Mouse (Mus musculus): ENCODE measurements around the gene Tmed9. TPM values are rescaled to one million over a fixed set of nuclear protein-coding genes. Genes with fewer than 3 reads are reported as not detected.
A peak's percentile ranks its signal among the peaks of the same experiment; 100 is the strongest.

Tmed9 gene
- polyA plus RNA-seq, 1 experiment = 36.5 TPM

DNA sequence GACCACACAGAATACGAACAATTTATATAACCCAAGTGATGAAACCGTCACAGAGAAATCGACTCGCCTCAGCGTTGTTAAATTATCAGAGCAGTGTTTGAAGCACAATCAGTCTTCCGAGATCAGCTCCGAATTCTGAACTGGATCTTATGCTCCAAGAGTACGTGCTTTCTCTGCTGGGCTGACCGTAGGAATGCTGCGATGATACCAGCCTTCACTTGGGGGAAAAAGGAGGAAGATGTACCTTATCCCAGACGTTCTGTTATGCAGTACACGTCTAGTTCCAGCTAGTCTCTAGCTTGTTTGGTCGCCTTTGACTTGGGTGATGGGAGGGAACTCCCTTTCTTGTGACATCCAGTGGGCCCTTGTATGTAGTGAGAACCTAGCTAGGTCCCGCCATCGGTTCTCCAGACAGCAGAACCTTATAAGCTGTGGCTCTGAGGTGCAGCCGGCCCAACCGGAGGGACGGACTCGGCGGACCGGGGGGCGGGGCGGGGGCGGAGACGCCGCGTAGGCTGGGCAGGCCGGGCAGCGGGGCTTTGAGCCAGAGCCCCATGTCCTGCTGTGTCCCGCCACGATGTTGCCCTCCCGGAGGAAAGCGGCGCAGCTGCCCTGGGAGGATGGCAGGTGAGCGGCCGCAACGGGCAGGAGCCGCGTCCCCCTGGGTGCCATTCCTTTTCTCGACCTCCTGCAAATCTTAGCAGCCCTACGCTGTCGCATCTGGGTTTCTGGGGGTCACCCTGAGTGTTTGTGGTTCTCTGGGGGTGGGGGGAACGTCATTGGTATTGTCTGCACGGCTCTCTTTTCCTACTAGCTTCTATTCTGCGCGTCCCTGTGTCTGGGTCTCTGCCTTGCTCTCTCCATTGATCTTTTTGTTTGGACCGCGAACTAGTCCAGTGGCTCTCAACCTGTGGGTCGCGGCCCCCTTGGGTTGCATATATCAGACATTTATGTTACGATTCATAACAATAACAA, 26.3 kb downstream of the Tmed9 start, which contains the start of gene B4galt7:
Gene B4galt7 (plus strand): TSS at position 331 of the 975 bp plus-strand sequence.
- Histone ChIP-seq H3K27ac (ENCODE audit: control insufficient read depth, insufficient read depth, low read depth, low read length) (peak within 1 kb of the TSS; percentile 87), H3K27me3 (ENCODE audit: control insufficient read depth, insufficient read depth, low read length) (no peaks in the 10 kb centered on the region), H3K36me3 (ENCODE audit: control insufficient read depth, insufficient read depth, low read length) (peaks cover 2% of the 10 kb centered on the region; the same call in 1 of the 2 replicates), H3K4me3 (ENCODE audit: control insufficient read depth, low read depth, low read length) (peak within 1 kb of the TSS; percentile 100), H3K4me1 (ENCODE audit: control insufficient read depth, insufficient read depth, low read length) (peaks cover 4% of the 10 kb centered on the region)
- peak; percentile 55 for TF ChIP-seq POLR2A (IDR thresholded peaks at IDR 0.05; ENCODE audit: control insufficient read depth, low read depth, low read length)
- TF ChIP-seq CTCF (IDR thresholded peaks at IDR 0.05; ENCODE audit: control insufficient read depth, insufficient read depth, insufficient replicate concordance, low read depth, low read length) = no peak

DNA sequence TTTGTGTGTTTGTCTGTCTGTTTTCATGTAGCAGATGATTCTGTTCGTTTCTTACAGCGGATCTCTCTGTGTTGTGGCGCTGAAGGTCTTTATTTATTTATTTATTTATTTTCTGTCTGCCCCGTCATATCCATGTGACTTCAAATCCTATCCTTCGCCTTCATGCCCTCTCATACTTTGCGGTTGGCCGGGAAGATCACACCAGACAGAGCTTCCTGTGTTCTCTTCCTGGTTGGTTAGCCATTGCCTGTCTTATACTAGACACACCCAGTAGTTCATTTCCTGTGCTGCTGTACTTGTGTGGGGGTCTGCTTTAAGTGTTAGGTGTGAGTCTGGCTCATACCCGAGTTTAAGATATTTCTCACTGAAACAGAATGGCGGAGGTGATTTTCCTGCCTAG, 27.1 kb downstream of the Tmed9 start:
- H3K27me3 ChIP-seq (ENCODE audit: control insufficient read depth, insufficient read depth, low read length) = no peaks in the 10 kb centered on the region
- H3K4me3 ChIP-seq (ENCODE audit: control insufficient read depth, low read depth, low read length) = peak overlapping the region; percentile 100; the same call in 1 of the 2 replicates
- no peak for TF ChIP-seq CTCF (IDR thresholded peaks at IDR 0.05; ENCODE audit: control insufficient read depth, insufficient read depth, insufficient replicate concordance, low read depth, low read length)
- H3K4me1 ChIP-seq (ENCODE audit: control insufficient read depth, insufficient read depth, low read length) = peaks cover 4% of the 10 kb centered on the region
- H3K27ac ChIP-seq (ENCODE audit: control insufficient read depth, insufficient read depth, low read depth, low read length) = no peak overlapping the region; the same call in 1 of the 2 replicates
- H3K36me3 ChIP-seq (ENCODE audit: control insufficient read depth, insufficient read depth, low read length) = peaks cover 2% of the 10 kb centered on the region; the same call in 1 of the 2 replicates

DNA sequence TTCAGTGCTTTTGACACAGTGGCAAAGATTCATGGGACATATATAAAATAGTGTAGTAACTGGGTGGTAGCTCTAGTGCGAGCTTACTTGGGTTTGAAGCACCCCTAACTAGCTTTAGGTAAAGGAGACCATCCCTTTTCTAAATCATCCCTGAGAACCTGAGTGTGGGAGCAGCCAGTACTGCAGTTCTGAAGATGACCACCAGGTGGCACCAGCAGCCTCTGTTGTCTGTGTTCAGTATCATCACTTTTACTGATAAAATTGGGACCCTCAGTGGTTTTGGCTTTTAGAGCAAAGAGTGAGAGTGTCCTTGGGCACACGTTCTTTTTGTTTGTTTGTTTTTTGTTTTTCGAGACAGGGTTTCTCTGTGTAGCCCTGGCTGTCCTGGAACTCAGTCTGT, 28.1 kb downstream of the Tmed9 start:
- TF ChIP-seq POLR2A (IDR thresholded peaks at IDR 0.05; ENCODE audit: control insufficient read depth, low read depth, low read length) = no peak
- TF ChIP-seq CTCF (IDR thresholded peaks at IDR 0.05; ENCODE audit: control insufficient read depth, insufficient read depth, insufficient replicate concordance, low read depth, low read length) = peak; percentile 79; the same call in 1 of the 2 replicates
- H3K4me3 ChIP-seq (ENCODE audit: control insufficient read depth, low read depth, low read length) = no peak overlapping the region
- peaks cover 2% of the 10 kb centered on the region; the same call in 1 of the 2 replicates for H3K36me3 ChIP-seq (ENCODE audit: control insufficient read depth, insufficient read depth, low read length)
- no peaks in the 10 kb centered on the region for H3K27me3 ChIP-seq (ENCODE audit: control insufficient read depth, insufficient read depth, low read length)
- H3K4me1 ChIP-seq (ENCODE audit: control insufficient read depth, insufficient read depth, low read length) = peaks cover 4% of the 10 kb centered on the region
- no peak overlapping the region for H3K27ac ChIP-seq (ENCODE audit: control insufficient read depth, insufficient read depth, low read depth, low read length)

DNA sequence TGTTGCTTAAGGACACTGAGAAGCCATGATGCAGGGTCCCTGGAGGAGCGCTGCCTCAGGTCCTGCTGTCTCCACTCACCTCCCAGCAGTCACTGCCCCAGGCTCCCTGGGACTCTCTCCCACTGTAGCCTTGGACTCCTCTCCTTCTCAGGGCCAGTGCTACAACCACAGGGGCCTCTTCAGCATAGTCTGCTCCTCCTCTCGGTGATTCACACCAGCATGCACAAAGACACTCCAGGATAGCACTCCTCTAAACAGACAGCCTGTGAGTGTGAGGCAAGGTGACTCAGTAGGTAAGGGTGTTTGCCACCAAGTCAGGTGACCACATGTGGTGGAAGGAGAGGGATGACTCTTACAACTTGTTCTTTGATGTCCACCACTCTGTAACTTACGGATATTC, 31.1 kb downstream of the Tmed9 start:
- Histone ChIP-seq H3K27ac (ENCODE audit: control insufficient read depth, insufficient read depth, low read depth, low read length) (no peak overlapping the region), H3K4me3 (ENCODE audit: control insufficient read depth, low read depth, low read length) (no peak overlapping the region), H3K36me3 (ENCODE audit: control insufficient read depth, insufficient read depth, low read length) (no peaks in the 10 kb centered on the region; the same call in 1 of the 2 replicates), H3K4me1 (ENCODE audit: control insufficient read depth, insufficient read depth, low read length) (peaks cover 4% of the 10 kb centered on the region), H3K27me3 (ENCODE audit: control insufficient read depth, insufficient read depth, low read length) (no peaks in the 10 kb centered on the region)
- TF ChIP-seq CTCF (IDR thresholded peaks at IDR 0.05; ENCODE audit: control insufficient read depth, insufficient read depth, insufficient replicate concordance, low read depth, low read length) = no peak
- TF ChIP-seq POLR2A (IDR thresholded peaks at IDR 0.05; ENCODE audit: control insufficient read depth, low read depth, low read length) = no peak

DNA sequence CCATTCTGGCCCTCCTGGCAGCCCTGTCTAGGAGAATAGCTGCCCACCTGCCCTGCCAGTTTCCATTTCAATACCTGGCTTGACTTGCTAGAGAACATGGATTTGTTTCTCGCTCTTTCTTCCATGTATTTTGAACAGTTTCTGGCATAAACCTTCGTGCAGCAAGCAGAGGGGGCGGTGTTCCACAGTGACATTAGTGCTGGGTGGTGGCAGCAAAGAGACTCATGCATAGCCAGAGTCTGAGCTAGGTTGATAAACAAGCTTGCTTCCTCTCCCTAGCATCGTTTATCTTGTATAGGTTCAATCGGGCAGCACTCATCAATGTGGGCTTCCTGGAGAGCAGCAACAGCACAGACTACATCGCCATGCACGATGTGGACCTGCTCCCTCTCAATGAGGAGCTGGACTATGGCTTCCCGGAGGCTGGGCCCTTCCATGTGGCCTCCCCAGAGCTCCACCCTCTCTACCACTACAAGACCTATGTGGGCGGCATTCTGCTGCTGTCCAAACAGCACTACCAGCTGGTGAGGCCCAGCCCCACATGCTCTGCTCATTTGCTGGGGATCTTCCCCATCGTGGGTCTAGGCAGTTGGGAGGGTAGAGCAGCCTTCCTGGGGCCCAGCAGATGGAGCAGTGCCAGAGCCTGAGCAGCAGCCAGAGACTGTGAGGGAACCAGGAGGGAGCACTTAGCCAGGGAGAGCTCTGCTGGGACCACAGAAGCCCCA, 33.5 kb downstream of the Tmed9 start:
- no peak overlapping the region for H3K27ac ChIP-seq (ENCODE audit: control insufficient read depth, insufficient read depth, low read depth, low read length)
- TF ChIP-seq CTCF (IDR thresholded peaks at IDR 0.05; ENCODE audit: control insufficient read depth, insufficient read depth, insufficient replicate concordance, low read depth, low read length) (no peak), POLR2A (IDR thresholded peaks at IDR 0.05; ENCODE audit: control insufficient read depth, low read depth, low read length) (no peak)
- no peaks in the 10 kb centered on the region for H3K4me1 ChIP-seq (ENCODE audit: control insufficient read depth, insufficient read depth, low read length)
- H3K27me3 ChIP-seq (ENCODE audit: control insufficient read depth, insufficient read depth, low read length) = no peaks in the 10 kb centered on the region
- H3K4me3 ChIP-seq (ENCODE audit: control insufficient read depth, low read depth, low read length) = no peak overlapping the region
- H3K36me3 ChIP-seq (ENCODE audit: control insufficient read depth, insufficient read depth, low read length) = no peaks in the 10 kb centered on the region; the same call in 1 of the 2 replicates

DNA sequence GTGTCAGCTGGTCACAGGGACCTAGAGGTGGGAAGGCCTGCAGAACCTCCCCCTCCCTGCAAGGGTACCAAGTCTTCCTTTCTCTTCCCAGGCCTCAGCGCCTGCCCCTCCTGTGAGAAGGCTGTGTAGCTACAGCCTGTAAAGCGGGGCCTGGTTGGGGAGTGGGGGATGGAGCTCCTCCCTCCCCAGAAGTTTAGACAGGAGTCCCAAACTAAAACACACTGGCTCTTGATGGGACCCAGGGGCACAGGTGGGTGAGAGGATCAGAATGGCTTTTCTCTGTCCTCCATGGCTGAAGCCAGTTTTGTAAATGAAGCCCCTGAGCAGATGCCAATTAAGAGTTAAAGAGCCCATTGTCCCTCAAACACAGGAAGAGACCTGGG, 34.1 kb downstream of the Tmed9 start:
- H3K4me1 ChIP-seq (ENCODE audit: control insufficient read depth, insufficient read depth, low read length) = no peaks in the 10 kb centered on the region
- TF ChIP-seq POLR2A (IDR thresholded peaks at IDR 0.05; ENCODE audit: control insufficient read depth, low read depth, low read length) (no peak), CTCF (IDR thresholded peaks at IDR 0.05; ENCODE audit: control insufficient read depth, insufficient read depth, insufficient replicate concordance, low read depth, low read length) (no peak)
- no peaks in the 10 kb centered on the region for H3K27me3 ChIP-seq (ENCODE audit: control insufficient read depth, insufficient read depth, low read length)
- no peak overlapping the region for H3K4me3 ChIP-seq (ENCODE audit: control insufficient read depth, low read depth, low read length)
- no peaks in the 10 kb centered on the region; the same call in 1 of the 2 replicates for H3K36me3 ChIP-seq (ENCODE audit: control insufficient read depth, insufficient read depth, low read length)
- no peak overlapping the region for H3K27ac ChIP-seq (ENCODE audit: control insufficient read depth, insufficient read depth, low read depth, low read length)

DNA sequence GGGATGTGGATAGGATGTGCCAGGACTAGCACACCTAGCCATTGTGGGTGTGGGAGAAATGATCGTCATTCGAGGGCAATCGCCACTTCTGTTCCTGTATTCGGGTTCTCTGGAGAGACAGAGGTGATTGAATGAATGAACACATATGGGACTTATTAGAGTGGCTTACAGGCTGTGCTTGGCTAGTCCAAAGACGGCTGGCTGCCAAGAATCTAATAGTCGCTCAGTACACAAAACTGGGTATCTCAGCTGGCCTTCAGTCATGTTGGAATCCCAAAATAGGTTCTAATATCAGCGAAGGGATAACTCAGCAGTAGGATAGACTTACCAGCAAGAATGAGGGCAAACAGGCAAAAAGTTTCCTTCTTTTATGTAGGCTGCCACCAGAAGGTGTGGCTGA, 38.5 kb downstream of the Tmed9 start:
- no peaks in the 10 kb centered on the region for H3K27me3 ChIP-seq (ENCODE audit: control insufficient read depth, insufficient read depth, low read length)
- H3K27ac ChIP-seq (ENCODE audit: control insufficient read depth, insufficient read depth, low read depth, low read length) = no peak overlapping the region
- TF ChIP-seq CTCF (IDR thresholded peaks at IDR 0.05; ENCODE audit: control insufficient read depth, insufficient read depth, insufficient replicate concordance, low read depth, low read length) (no peak), POLR2A (IDR thresholded peaks at IDR 0.05; ENCODE audit: control insufficient read depth, low read depth, low read length) (no peak)

More for the DNA sequence above, 38.5 kb downstream of the Tmed9 start:
- Histone ChIP-seq H3K4me1 (ENCODE audit: control insufficient read depth, insufficient read depth, low read length) (no peaks in the 10 kb centered on the region), H3K4me3 (ENCODE audit: control insufficient read depth, low read depth, low read length) (no peak overlapping the region), H3K36me3 (ENCODE audit: control insufficient read depth, insufficient read depth, low read length) (no peaks in the 10 kb centered on the region)

Data from testis, adult 2 months (tissue).